In genomic region chr11:49794342-49795144, GRCm38 (mm10) we compare ENCODE assay signal across 8 mouse cellular contexts. TPM values are rescaled to one million over a fixed set of nuclear protein-coding genes. Genes with fewer than 3 reads are reported as not detected.
DNase-seq lines count a peak whose midpoint lies in the region; ATAC-seq lines count a peak whose summit lies in the region.

No protein-coding gene starts in this region.

- no peaks in the 10 kb centered on the region for H3K36me3 ChIP-seq in embryonic facial prominence, embryonic 15.5 days
- no peaks in the 10 kb centered on the region for H3K36me3 ChIP-seq in heart, embryonic 13.5 days
- no peaks in the 10 kb centered on the region for H3K36me3 ChIP-seq in kidney, embryonic 15.5 days

- no peaks in the 10 kb centered on the region for H3K27me3 ChIP-seq in embryonic facial prominence, embryonic 15.5 days
- peaks cover 10% of the 10 kb centered on the region; the same call in 1 of the 2 replicates for H3K27me3 ChIP-seq in heart, embryonic 13.5 days (replicated peaks)
- no peaks in the 10 kb centered on the region for H3K27me3 ChIP-seq in kidney, embryonic 15.5 days

- DNase-seq in thymus, postnatal 4 days: peak; percentile 39
- DNase-seq in thymus, postnatal 14 days: no peak
- DNase-seq in lung, postnatal 14 days: peak; percentile 30
- peak; percentile 25 for DNase-seq in retina, postnatal 1 day
- no peak for DNase-seq in layer of hippocampus, postnatal 25 days (ENCODE audit: extremely low spot score in 1 of 2, low spot score in 1 of 2)

- H3K9ac ChIP-seq in embryonic facial prominence, embryonic 15.5 days: peak overlapping the region; percentile 57
- H3K9ac ChIP-seq in heart, embryonic 13.5 days: peak overlapping the region; percentile 83
- peak overlapping the region; percentile 62 for H3K9ac ChIP-seq in kidney, embryonic 15.5 days

- H3K4me3 ChIP-seq in embryonic facial prominence, embryonic 15.5 days (replicated peaks): peak overlapping the region; percentile 61
- H3K4me3 ChIP-seq in heart, embryonic 13.5 days: peak overlapping the region; percentile 67
- peak overlapping the region; percentile 57 for H3K4me3 ChIP-seq in kidney, embryonic 15.5 days (replicated peaks)

- H3K4me2 ChIP-seq in embryonic facial prominence, embryonic 15.5 days (replicated peaks): peak overlapping the region; percentile 94
- H3K4me2 ChIP-seq in heart, embryonic 13.5 days: peak overlapping the region; percentile 99
- peak overlapping the region; percentile 99 for H3K4me2 ChIP-seq in kidney, embryonic 15.5 days

- WGBS in embryonic facial prominence, embryonic 15.5 days: under 1% methylated on average over 45 of the region's 45 CpGs
- WGBS in heart, embryonic 13.5 days: 1% methylated on average over 45 of the region's 45 CpGs
- WGBS in kidney, embryonic 15.5 days: under 1% methylated on average over 43 of the region's 45 CpGs

- H3K9me3 ChIP-seq in embryonic facial prominence, embryonic 15.5 days (replicated peaks): no peaks in the 10 kb centered on the region
- no peaks in the 10 kb centered on the region for H3K9me3 ChIP-seq in heart, embryonic 13.5 days
- no peaks in the 10 kb centered on the region for H3K9me3 ChIP-seq in kidney, embryonic 15.5 days (replicated peaks)

- H3K4me1 ChIP-seq in embryonic facial prominence, embryonic 15.5 days: peaks cover 14% of the 10 kb centered on the region
- H3K4me1 ChIP-seq in heart, embryonic 13.5 days: peaks cover 23% of the 10 kb centered on the region
- peaks cover 25% of the 10 kb centered on the region for H3K4me1 ChIP-seq in kidney, embryonic 15.5 days

- peak overlapping the region; percentile 78 for H3K27ac ChIP-seq in embryonic facial prominence, embryonic 15.5 days (replicated peaks)
- no peak overlapping the region; the same call in 1 of the 2 replicates for H3K27ac ChIP-seq in heart, embryonic 13.5 days (replicated peaks)
- H3K27ac ChIP-seq in kidney, embryonic 15.5 days: peak overlapping the region; percentile 66

- peak; percentile 43; the same call in 1 of the 2 replicates for ATAC-seq in embryonic facial prominence, embryonic 15.5 days (ENCODE audit: insufficient number of reproducible peaks, low FRiP score, low TSS enrichment, low read depth)
- 0 out of 2 replicates have a peak, but pooled peaks have one; percentile 5 for ATAC-seq in heart, embryonic 13.5 days (ENCODE audit: extremely low read depth, insufficient number of reproducible peaks, low FRiP score, low TSS enrichment)
- ATAC-seq in kidney, embryonic 15.5 days (replicated peaks; ENCODE audit: low FRiP score): peak; percentile 72

RNA-seq across cellular contexts. Expression of gene Gfpt2, which starts 0.6 kb away (rescaled TPM):
- polyA plus RNA-seq in embryonic facial prominence, embryonic 15.5 days (2015; fragmentation: Nextera tagmentation; extraction: Ambion mirVana): 23.8 and 23.9 TPM in 2 replicates
- 9.1 and 10.9 TPM in 2 replicates for polyA plus RNA-seq in heart, embryonic 13.5 days (2015; fragmentation: Nextera tagmentation; extraction: Ambion mirVana)
- polyA plus RNA-seq in kidney, embryonic 15.5 days (2015; fragmentation: Nextera tagmentation; extraction: Ambion mirVana): 12.4 and 13.8 TPM in 2 replicates
- total RNA-seq in layer of hippocampus, postnatal 25 days (2021): 1 to 10 TPM; 4.2 to 5.6 TPM

RNA-seq across cellular contexts. Expression of gene Mapk9, which starts 52.0 kb away (rescaled TPM):
- polyA plus RNA-seq in embryonic facial prominence, embryonic 15.5 days (2015; fragmentation: Nextera tagmentation; extraction: Ambion mirVana): 31.5 and 34.0 TPM in 2 replicates
- 23.7 and 29.1 TPM in 2 replicates for polyA plus RNA-seq in heart, embryonic 13.5 days (2015; fragmentation: Nextera tagmentation; extraction: Ambion mirVana)
- 30.3 and 30.4 TPM in 2 replicates for polyA plus RNA-seq in kidney, embryonic 15.5 days (2015; fragmentation: Nextera tagmentation; extraction: Ambion mirVana)
- 100 to 1,000 TPM; 138 to 149 TPM for total RNA-seq in layer of hippocampus, postnatal 25 days (2021)

Comparison
In these comparisons a context has a peak if more than half of its experiments do, and no peak if none do; other contexts are left out.
1. DNase-seq: peak in thymus, postnatal 4 days (single experiment), lung, postnatal 14 days (single experiment) and retina, postnatal 1 day (single experiment); none in thymus, postnatal 14 days (single experiment) and layer of hippocampus, postnatal 25 days (0 of 2).
2. ATAC-seq: peak in every context shown above with its lines; median percentile 72 in kidney, embryonic 15.5 days; 43 in embryonic facial prominence, embryonic 15.5 days; 5 in heart, embryonic 13.5 days.
3. Peak in every context shown above with its lines, with median percentiles within 50 percentile points of each other: H3K4me2 ChIP-seq, H3K4me3 ChIP-seq and H3K9ac ChIP-seq.